Mouse (Mus musculus) megakaryocyte, embryonic 14.5 days (primary cell): ENCODE measurements at regions not wholly inside any gene's neighbourhood (a gene's known extent, or its start where the extent isn't known, plus 50 kb on each side); places are given as distances from the start of the nearest gene placed in this dataset.

Experiments
- H3K27me3 ChIP-seq: replicated peaks from 2 replicates; pipeline ENCODE3; 2012; ENCODE audit warnings: inconsistent platforms
- H3K36me3 ChIP-seq: replicated peaks from 2 replicates; pipeline ENCODE3; 2012; ENCODE audit warnings: low read length, inconsistent platforms, mixed read lengths
- H3K4me1 ChIP-seq: 2 replicates; pipeline ENCODE4 v1.6.1; 2012; ENCODE audit warnings: inconsistent platforms
- H3K4me3 ChIP-seq: replicated peaks from 2 replicates; pipeline ENCODE3; 2012; ENCODE audit warnings: moderate library complexity, mild to moderate bottlenecking, inconsistent platforms
- H3K9me3 ChIP-seq: 2 replicates; pipeline ENCODE4 v1.6.1; 2012; ENCODE audit warnings: inconsistent platforms
- FLI1 ChIP-seq: IDR thresholded peaks from 2 replicates; pipeline ENCODE4 v1.6.1; 2012; ENCODE audit warnings: low read length, inconsistent platforms, mixed read lengths
- GATA1 ChIP-seq: IDR thresholded peaks from 3 replicates; pipeline ENCODE4 v1.6.1; 2012; ENCODE audit warnings: mixed read lengths, low read length, inconsistent platforms, borderline replicate concordance

DNA sequence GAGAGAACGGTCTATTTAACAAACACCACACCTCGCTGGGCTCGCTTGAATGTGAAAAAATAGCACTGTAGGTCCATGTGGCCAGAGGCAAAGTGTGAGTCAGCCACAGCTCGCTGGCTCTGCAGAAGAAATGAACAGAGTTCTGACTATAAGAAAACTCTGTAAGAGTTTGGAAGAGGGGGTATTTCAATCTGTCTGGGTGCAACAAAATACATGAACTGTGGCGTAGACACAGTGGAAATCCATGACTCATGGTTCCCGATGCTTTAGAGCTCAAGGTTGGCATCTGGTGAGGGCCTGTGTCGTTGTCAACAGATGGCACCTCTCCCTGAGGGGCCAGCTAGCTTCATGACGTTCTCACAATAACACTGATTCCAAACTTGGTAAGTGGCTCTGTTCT lies 1147.4 kb upstream of the Gulo start:
- H3K4me1 ChIP-seq = no peaks in the 10 kb centered on the region
- peaks cover 2% of the 10 kb centered on the region for H3K27me3 ChIP-seq
- H3K4me3 ChIP-seq = no peak overlapping the region
- H3K36me3 ChIP-seq = no peaks in the 10 kb centered on the region
- H3K9me3 ChIP-seq = 0 out of 2 replicates have a peak, but pooled peaks cover 8% of the 10 kb centered on the region
- no peak for TF ChIP-seq FLI1
- no peak for TF ChIP-seq GATA1

GRCm38 (mm10) chr14:67153621-67154020 lies 1144.6 kb upstream of the Gulo start:
- no peak for TF ChIP-seq GATA1
- TF ChIP-seq FLI1 = no peak
- Histone ChIP-seq H3K27me3 (peaks cover 3% of the 10 kb centered on the region), H3K4me1 (no peaks in the 10 kb centered on the region; the same call in 1 of the 2 replicates), H3K36me3 (no peaks in the 10 kb centered on the region), H3K9me3 (peaks cover 8% of the 10 kb centered on the region; the same call in 1 of the 2 replicates), H3K4me3 (no peak overlapping the region)

DNA sequence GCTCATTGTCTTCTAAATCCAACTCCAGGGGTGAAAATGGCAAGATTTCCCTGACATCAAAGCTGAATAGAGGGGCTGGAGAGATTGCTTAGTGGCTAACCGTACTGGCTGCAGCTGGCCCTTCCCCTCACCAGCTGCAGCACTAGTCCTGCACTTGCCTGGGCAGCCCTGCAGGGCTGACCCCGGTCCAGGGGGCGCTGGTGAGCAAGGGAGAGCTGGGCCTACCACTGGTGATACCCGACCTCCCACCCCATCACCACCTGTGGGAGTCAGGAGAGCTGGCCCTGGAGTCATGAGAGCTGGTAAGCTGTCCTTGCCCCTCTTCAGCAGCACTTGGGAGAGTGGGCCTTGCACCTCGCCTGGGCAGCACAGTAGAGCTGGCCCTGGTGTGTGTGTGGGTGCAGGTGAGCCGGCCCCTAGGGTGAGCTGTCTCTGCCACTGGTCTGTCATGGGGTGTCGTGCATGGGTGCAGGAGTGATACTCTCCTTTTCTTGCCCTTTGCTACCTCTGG lies 1141.0 kb upstream of the Gulo start:
- peaks cover 3% of the 10 kb centered on the region for H3K27me3 ChIP-seq
- TF ChIP-seq FLI1 (no peak), GATA1 (no peak)

DNA sequence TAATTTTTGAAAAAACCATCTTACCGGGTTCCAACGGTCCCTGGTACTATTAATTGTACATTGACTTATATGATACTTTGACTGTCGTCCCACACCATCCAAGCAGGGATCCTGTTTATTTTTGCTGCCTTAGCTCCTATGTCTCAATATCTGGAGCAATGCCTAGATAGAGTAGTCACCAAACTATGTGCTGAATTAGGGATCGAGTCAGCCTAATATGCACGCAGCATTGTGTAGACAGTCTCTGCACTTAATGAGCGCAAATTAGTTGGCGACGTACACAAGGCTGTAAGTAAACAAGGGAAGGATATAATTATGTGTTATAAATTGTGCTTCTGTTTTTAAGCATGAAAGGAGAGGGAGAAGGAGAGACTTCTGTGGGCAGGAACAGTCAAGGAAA lies 1140.1 kb upstream of the Gulo start:
- H3K9me3 ChIP-seq = peaks cover 8% of the 10 kb centered on the region; the same call in 1 of the 2 replicates
- no peaks in the 10 kb centered on the region; the same call in 1 of the 2 replicates for H3K4me1 ChIP-seq
- no peak for TF ChIP-seq GATA1
- TF ChIP-seq FLI1 = no peak
- H3K4me3 ChIP-seq = no peak overlapping the region
- no peaks in the 10 kb centered on the region for H3K36me3 ChIP-seq
- peaks cover 3% of the 10 kb centered on the region for H3K27me3 ChIP-seq

More for the DNA sequence above, 1141.0 kb upstream of the Gulo start:
- Histone ChIP-seq H3K4me1 (no peaks in the 10 kb centered on the region; the same call in 1 of the 2 replicates), H3K9me3 (peaks cover 8% of the 10 kb centered on the region; the same call in 1 of the 2 replicates), H3K36me3 (no peaks in the 10 kb centered on the region), H3K4me3 (no peak overlapping the region)

- H3K4me1 ChIP-seq = no peaks in the 10 kb centered on the region; the same call in 1 of the 2 replicates
- H3K36me3 ChIP-seq = no peaks in the 10 kb centered on the region
- peaks cover 12% of the 10 kb centered on the region for H3K27me3 ChIP-seq
- TF ChIP-seq GATA1 (no peak), FLI1 (no peak)
- H3K4me3 ChIP-seq = peak overlapping the region; percentile 14
- peaks cover 15% of the 10 kb centered on the region for H3K9me3 ChIP-seq
These were observed 1137.6 kb upstream of the Gulo start for GRCm38 (mm10) chr14:67146602-67147001.

DNA sequence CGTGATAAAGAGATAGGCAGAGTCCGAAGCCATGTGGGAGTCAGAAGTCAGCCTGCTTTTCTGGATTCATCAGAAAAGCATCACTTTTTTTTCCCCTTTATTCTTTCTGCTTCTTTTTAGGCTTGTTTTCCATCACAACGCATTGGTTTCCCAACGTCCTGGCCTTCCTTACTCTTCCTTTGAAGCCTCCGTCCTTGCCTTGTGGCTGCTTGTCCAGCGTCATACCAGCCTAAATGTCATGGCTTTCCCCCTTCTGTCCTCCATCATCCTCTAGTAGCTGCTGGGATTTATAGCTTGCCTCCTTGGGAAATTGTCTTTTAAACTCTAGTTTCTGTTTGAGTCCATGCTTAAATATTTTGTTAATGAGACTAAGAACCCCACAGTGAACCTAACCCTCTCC lies 1136.0 kb upstream of the Gulo start:
- no peaks in the 10 kb centered on the region; the same call in 1 of the 2 replicates for H3K4me1 ChIP-seq
- no peak for TF ChIP-seq FLI1
- TF ChIP-seq GATA1 = no peak
- H3K36me3 ChIP-seq = no peaks in the 10 kb centered on the region
- H3K27me3 ChIP-seq = peaks cover 15% of the 10 kb centered on the region
- peaks cover 15% of the 10 kb centered on the region for H3K9me3 ChIP-seq
- no peak overlapping the region for H3K4me3 ChIP-seq

DNA sequence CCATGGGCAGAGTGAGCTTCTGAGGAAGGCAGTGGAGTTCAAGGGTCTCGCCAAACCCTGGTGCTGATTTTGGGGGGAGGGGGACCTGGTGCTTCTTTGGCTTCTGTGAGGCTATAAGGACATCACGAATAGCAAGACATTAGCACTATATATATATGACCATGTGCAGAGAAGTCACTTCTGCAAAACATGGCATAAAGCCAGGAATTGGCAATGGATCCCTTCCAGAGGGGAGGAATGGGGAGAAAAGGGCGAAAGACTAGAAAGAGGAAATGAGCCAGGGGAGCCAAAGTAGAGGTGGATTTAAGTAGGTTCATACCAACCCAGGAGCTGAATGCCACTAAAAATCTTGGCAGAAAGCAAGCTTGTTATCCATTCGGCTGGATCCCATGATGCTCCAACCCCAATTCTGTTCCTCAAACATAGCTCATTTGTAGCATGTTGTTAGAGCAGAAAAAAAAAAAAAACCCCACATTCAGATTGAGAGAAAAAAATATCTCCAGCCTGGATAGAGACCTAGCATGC lies 1135.5 kb upstream of the Gulo start:
- peaks cover 15% of the 10 kb centered on the region for H3K9me3 ChIP-seq
- H3K4me1 ChIP-seq = no peaks in the 10 kb centered on the region
- peaks cover 15% of the 10 kb centered on the region for H3K27me3 ChIP-seq
- TF ChIP-seq GATA1 (no peak), FLI1 (no peak)
- H3K36me3 ChIP-seq = no peaks in the 10 kb centered on the region
- no peak overlapping the region for H3K4me3 ChIP-seq

DNA sequence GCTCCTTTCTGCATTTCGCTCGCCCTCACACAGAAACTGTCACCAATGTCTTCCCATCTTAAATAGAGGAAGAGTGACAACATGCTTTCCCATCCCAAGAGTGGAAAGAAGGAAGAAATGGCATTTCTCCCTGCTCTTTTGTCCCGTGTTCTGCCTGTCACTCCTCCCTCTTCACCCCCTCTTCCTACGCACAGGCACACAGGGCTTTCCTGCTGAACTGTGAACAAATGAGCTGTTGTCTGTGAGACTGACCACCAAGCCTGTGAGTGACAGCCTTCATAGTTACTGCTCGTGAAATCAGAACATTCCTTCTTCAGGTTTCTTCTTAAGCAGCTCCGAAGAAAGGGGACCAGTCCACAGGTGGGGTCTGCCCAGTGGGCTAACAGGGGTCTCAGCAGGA lies 1134.8 kb upstream of the Gulo start:
- H3K36me3 ChIP-seq = no peaks in the 10 kb centered on the region
- H3K27me3 ChIP-seq = peaks cover 15% of the 10 kb centered on the region
- H3K4me3 ChIP-seq = no peak overlapping the region
- H3K9me3 ChIP-seq = peaks cover 15% of the 10 kb centered on the region
- H3K4me1 ChIP-seq = no peaks in the 10 kb centered on the region
- TF ChIP-seq FLI1 = no peak
- no peak for TF ChIP-seq GATA1

- H3K4me3 ChIP-seq = no peak overlapping the region
- H3K36me3 ChIP-seq = no peaks in the 10 kb centered on the region
- TF ChIP-seq GATA1 = no peak
- no peak for TF ChIP-seq FLI1
- H3K9me3 ChIP-seq = peaks cover 15% of the 10 kb centered on the region
- no peaks in the 10 kb centered on the region for H3K4me1 ChIP-seq
- H3K27me3 ChIP-seq = peaks cover 15% of the 10 kb centered on the region
These were observed 1133.7 kb upstream of the Gulo start for GRCm38 (mm10) chr14:67142556-67143250.
